Mouse (Mus musculus) mature B cell (primary cell): ENCODE data around the gene Prkab1.

Experiments
- in situ Hi-C: fragments of 300-500 bp; cut with MboI; formaldehyde crosslinking; loops from 2 replicates; pipeline ENCODE4 v1.14.3; 2019

Gene Prkab1

DNA sequence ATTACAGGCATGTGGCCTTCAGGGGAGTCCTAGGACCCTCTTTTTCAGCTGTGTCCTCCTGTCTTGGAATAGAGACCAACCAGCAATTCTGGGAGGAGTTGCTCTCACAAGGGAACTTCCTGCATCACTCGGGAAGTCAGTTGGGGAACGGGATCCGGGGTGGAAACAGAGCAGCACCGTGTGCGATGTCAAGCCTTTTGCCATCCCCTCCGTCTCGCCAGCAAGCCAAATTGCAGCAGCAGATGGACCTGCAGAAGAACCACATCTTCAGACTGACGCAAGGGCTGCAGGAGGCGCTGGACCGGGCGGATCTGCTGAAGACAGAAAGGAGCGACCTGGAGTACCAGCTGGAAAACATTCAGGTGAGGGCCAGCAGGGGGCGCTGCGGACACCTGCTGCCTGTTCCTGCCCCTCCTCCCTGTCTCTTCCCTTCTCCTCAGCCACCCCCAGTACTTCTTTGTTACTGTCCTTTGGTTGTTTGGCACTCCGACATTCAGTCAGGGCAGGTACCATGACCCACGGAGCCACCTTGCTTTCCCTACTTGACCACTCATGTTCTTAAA, 45.1 kb downstream of the Prkab1 start:
- in situ Hi-C loops = no loop called here

- in situ Hi-C loops = no loop called here
Measured at GRCm38 (mm10) chr5:115978255-115978654, 46.1 kb downstream of the Prkab1 start.

DNA sequence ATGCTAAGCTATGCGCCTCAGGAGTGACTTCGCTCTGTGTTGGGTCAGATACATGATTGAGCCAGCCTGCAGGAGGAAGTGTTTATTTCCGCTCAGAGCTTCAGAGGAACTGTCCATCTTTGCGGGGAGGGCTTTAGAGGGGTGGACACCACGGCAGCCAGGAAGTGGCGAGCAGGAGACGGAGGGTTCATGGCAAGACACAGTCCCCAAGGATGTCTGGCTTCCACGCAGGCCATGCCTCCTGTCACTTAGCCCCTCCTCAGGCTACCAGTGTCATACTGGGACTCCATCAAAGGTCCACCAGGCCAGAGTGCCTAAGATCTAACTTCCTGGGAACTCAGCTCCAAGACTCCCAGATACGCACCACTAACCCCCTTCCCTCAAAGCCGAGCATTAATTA, 46.6 kb downstream of the Prkab1 start:
- in situ Hi-C loops = no loop called here

DNA sequence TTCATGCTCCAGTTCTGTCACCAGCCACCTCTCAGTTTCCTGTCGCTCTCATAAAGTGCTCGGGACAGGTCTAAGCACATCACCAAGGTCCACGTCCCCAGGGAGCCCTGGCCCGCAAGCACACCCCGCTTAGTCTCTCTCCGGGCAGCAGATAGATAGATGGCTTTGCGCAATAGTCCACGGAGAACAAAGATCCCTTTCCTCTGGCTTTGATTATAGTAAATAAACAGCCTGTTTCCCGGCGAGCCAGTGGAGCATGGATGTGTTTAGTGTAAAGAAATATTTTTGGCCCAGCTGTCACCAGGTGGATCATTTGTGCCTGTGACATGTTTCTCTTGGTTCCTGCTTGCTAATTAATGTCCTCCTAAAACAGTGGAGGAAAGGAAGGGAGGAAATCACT, 47.0 kb downstream of the Prkab1 start:
- in situ Hi-C loops = no loop called here

- in situ Hi-C loops = no loop called here
Measured at GRCm38 (mm10) chr5:115976446-115976845, 47.9 kb downstream of the Prkab1 start.

- in situ Hi-C loops = no loop called here
Measured at GRCm38 (mm10) chr5:115975672-115976071, 48.6 kb downstream of the Prkab1 start.

DNA sequence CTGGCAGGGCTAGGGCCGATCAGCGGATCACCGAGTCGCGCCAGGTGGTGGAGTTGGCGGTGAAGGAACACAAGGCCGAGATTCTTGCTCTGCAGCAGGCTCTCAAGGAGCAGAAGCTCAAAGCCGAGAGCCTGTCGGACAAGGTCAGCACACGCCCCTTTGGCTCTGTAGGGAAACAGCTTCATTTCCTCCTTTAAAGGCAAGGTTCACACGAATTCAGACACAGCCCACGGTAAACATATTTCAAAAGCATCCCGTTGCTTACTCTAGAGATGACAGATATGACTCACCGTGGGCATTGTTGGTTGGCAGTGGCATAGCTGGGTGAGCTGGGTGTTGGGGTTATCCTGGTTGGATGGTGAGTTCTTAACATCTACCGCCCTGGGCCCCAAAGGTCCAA, 53.1 kb downstream of the Prkab1 start:
- in situ Hi-C loops = no loop called here
